Mouse (Mus musculus) stomach, embryonic 14.5 days (tissue): ENCODE measurements around the gene 1700019N19Rik. TPM values are rescaled to one million over a fixed set of nuclear protein-coding genes. Genes with fewer than 3 reads are reported as not detected.

ENCODE experiments used
- ATAC-seq: fragments of 200-750 bp; cut with Nextera tagmentation; 2 replicates; pipeline ENCODE4 v1.8.0; 2017; ENCODE audit warnings: low read depth, moderate TSS enrichment; ENCODE audit not compliant: insufficient number of reproducible peaks, insufficient read depth, low FRiP score
- H3K27ac ChIP-seq: fragments of 300-500 bp; sonication (generic); 2 replicates; pipeline ENCODE4 v1.5.1; 2014; ENCODE audit warnings: mild to moderate bottlenecking, low read length, moderate library complexity, mixed read lengths
- H3K27me3 ChIP-seq: fragments of 300-500 bp; sonication (generic); 2 replicates; pipeline ENCODE4 v1.6.1; 2014; ENCODE audit warnings: low read length, control low read depth, mixed read lengths; ENCODE audit not compliant: control insufficient read depth, insufficient read depth
- H3K36me3 ChIP-seq: fragments of 300-500 bp; sonication (generic); 2 replicates; pipeline ENCODE4 v1.6.1; 2014; ENCODE audit warnings: mild to moderate bottlenecking, control low read depth, low read length, moderate library complexity, mixed read lengths; ENCODE audit not compliant: control insufficient read depth, insufficient read depth
- H3K4me1 ChIP-seq: fragments of 300-500 bp; sonication (generic); 2 replicates; pipeline ENCODE4 v1.6.1; 2014; ENCODE audit warnings: low read length, control low read depth, mixed read lengths; ENCODE audit not compliant: control insufficient read depth, insufficient read depth
- H3K4me2 ChIP-seq: fragments of 300-500 bp; sonication (generic); replicated peaks from 2 replicates; pipeline ENCODE4 v1.6.1; 2014; ENCODE audit warnings: low read depth, low read length, control low read depth
- H3K4me3 ChIP-seq: fragments of 300-500 bp; sonication (generic); 2 replicates; pipeline ENCODE4 v1.5.1; 2014; ENCODE audit warnings: low read depth, low read length, control low read depth
- H3K9ac ChIP-seq: fragments of 300-500 bp; sonication (generic); replicated peaks from 2 replicates; pipeline ENCODE4 v1.6.1; 2014; ENCODE audit warnings: low read depth, mild to moderate bottlenecking, control low read depth, low read length, moderate library complexity, mixed read lengths
- H3K9me3 ChIP-seq: fragments of 300-500 bp; sonication (generic); 2 replicates; pipeline ENCODE4 v1.6.1; 2016; ENCODE audit warnings: low read depth, low read length, control low read depth; ENCODE audit not compliant: control insufficient read depth
- WGBS: fragments of 180-500 bp; shearing (Covaris S2); extraction: QIAGEN DNeasy Blood & Tissue Kit; methylation state at CpG from one replicate; pipeline ENCODE4 v1.1.7; 2014; 5-methylcytosine and 5-hydroxymethylcytosine counted together
- polyA plus RNA-seq: library from polyadenylated mRNA; unstranded; fragments of >200 nt; fragmentation: Nextera tagmentation; extraction: Ambion mirVana; gene quantifications from 2 replicates; pipeline ENCODE4 v1.2.1, GENCODE M21; 2014

Gene 1700019N19Rik
- polyA plus RNA-seq, 1 experiment from 2014 or later = not detected

DNA sequence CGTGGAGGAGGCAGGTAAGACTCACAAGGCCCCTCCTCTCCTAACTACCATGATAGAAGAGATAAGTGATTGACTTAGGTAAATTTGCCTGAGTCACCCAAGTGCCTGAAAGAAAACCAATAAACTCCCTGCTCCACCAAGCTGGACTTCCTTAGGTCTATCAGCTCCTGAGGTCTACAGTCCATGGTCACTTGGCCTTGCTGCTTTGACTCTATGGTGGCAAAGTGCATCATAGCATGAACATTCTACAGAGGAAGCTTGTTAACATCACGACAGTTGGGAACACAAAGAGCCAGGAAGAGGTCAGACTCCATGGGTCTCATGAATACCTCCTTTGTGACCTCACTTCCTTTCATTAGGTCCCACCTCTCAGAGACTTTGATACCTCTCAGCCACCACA is 42.8 kb downstream of the 1700019N19Rik start:
- Histone ChIP-seq H3K9me3 (no peaks in the 10 kb centered on the region), H3K9ac (no peak overlapping the region), H3K4me1 (no peaks in the 10 kb centered on the region), H3K27me3 (no peaks in the 10 kb centered on the region), H3K36me3 (no peaks in the 10 kb centered on the region), H3K27ac (no peak overlapping the region), H3K4me2 (no peak overlapping the region), H3K4me3 (no peak overlapping the region)
- no peak for ATAC-seq
- WGBS = 55% methylated on average over 2 of the region's 2 CpGs

DNA sequence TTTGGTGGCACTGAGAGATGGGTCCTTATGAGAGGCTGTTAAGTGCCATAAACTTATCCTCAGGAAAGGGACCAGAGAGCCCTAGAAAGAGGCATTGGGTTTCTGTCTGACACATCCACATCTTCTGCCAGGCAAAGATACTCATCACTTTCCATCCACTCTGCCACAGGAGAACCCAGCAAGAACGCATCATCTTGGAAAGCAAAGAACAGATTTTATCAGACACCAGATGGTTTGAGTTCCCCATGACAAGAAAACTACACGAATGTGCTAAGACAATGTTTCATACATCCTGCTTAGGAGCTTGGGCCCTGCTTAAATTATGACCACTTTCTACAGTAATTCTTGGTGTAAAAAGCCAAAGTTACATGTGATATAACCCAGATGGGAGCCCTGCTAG is 43.4 kb downstream of the 1700019N19Rik start:
- Histone ChIP-seq H3K9me3 (no peaks in the 10 kb centered on the region), H3K9ac (no peak overlapping the region), H3K27me3 (no peaks in the 10 kb centered on the region), H3K4me2 (no peak overlapping the region), H3K36me3 (no peaks in the 10 kb centered on the region), H3K4me1 (no peaks in the 10 kb centered on the region), H3K27ac (no peak overlapping the region), H3K4me3 (no peak overlapping the region)
- WGBS = 55% methylated on average over 2 of the region's 2 CpGs
- ATAC-seq = no peak

DNA sequence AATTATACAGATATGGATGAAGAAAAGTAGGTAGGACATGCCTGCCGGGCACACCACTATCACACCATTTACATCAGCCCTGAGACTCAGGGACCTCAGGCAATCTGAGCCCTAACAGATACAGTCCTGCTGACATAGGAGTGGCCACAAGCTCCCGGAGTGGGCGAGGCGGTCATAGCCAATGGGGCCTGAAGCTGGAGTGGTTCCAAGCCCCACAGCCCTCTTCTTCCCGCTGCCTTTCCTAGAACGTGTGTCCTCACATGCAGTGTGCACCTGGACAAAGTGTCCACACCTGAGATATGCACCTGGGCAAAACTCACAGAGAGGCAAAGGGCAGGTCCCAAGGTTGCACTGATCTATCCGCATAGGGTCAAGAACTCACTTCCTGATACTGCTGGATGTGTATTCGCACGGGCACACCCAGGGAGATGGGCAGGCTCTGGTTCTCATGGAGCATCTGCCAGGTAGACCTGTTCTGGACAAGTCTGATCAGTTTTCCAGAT is 46.7 kb downstream of the 1700019N19Rik start:
- H3K4me3 ChIP-seq = no peak overlapping the region
- H3K4me2 ChIP-seq = no peak overlapping the region
- no peak overlapping the region for H3K9ac ChIP-seq
- 82% methylated on average over 9 of the region's 9 CpGs for WGBS
- H3K9me3 ChIP-seq = no peaks in the 10 kb centered on the region
- H3K27ac ChIP-seq = no peak overlapping the region
- H3K36me3 ChIP-seq = no peaks in the 10 kb centered on the region
- H3K27me3 ChIP-seq = no peaks in the 10 kb centered on the region
- no peaks in the 10 kb centered on the region for H3K4me1 ChIP-seq
- ATAC-seq = no peak

DNA sequence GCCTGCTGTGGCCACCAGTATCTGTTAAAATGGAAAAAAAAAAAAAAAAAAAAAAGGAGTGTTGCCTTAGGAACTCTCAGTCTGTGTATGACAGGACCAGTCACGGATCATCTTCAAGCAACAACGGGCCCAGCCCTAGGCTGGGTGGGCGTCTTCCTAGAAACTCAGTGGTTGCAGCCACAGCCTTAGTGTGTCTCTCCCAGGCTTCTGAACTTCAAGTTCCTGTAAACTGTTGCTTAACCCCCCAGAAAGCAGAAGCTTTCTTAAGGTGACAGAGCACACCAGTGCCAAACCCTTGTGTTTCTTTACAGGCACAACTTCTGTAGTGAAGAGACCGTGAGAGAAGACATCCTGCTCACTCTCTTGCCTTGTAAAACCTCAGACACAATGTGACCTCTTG is 50.5 kb downstream of the 1700019N19Rik start:
- WGBS = 60% methylated on average over 4 of the region's 4 CpGs
- Histone ChIP-seq H3K4me2 (no peak overlapping the region), H3K27me3 (no peaks in the 10 kb centered on the region), H3K4me1 (no peaks in the 10 kb centered on the region), H3K27ac (no peak overlapping the region), H3K9me3 (no peaks in the 10 kb centered on the region), H3K36me3 (no peaks in the 10 kb centered on the region), H3K9ac (no peak overlapping the region), H3K4me3 (no peak overlapping the region)
- ATAC-seq = no peak

DNA sequence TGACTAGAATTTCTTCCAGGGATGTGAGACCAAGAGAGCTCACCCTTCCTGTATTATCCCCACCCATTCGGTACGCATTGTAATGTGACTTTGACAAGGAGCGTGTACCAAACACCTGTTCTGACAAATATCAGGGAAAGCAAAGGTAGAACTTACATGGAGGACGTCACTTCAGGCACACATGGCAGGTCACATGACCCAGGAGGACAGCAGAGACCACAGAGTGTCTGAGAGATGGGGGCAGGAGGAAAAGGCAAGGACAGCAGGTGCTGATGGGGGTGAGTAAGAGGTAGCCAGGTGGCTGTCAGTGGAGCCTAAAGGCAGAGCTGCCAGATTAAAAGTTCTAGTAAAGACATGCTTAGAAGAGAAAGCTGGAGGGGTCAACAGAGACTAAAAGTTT is 51.5 kb downstream of the 1700019N19Rik start:
- Histone ChIP-seq H3K4me2 (no peak overlapping the region), H3K9ac (no peak overlapping the region), H3K27me3 (no peaks in the 10 kb centered on the region), H3K27ac (no peak overlapping the region), H3K36me3 (no peaks in the 10 kb centered on the region), H3K4me3 (no peak overlapping the region), H3K4me1 (no peaks in the 10 kb centered on the region), H3K9me3 (no peaks in the 10 kb centered on the region)
- ATAC-seq = no peak
- 80% methylated on average over 4 of the region's 4 CpGs for WGBS

DNA sequence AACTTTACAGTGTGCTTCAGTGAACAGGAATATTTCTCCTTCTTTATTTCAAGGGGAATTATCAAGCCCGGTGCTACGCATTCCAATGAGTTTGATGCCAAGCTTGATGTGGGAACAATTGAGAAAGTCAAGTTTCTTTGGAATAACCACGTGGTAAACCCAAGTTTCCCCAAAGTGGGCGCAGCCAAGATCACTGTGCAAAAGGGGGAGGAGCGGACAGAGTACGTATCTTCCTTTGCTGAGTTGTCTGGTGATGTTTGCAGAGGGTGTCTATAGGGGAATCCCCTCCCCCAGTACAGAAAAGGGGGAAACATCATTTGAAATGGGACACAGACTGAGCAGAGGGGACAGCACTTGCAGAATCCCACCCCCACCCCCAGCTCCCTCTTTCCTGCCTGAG is 53.2 kb downstream of the 1700019N19Rik start:
- no peak overlapping the region for H3K9ac ChIP-seq
- no peak for ATAC-seq
- no peak overlapping the region for H3K4me2 ChIP-seq
- H3K9me3 ChIP-seq = no peaks in the 10 kb centered on the region
- 75% methylated on average over 6 of the region's 6 CpGs for WGBS
- no peaks in the 10 kb centered on the region for H3K4me1 ChIP-seq
- H3K36me3 ChIP-seq = no peaks in the 10 kb centered on the region
- H3K27ac ChIP-seq = no peak overlapping the region
- no peaks in the 10 kb centered on the region for H3K27me3 ChIP-seq
- no peak overlapping the region for H3K4me3 ChIP-seq

DNA sequence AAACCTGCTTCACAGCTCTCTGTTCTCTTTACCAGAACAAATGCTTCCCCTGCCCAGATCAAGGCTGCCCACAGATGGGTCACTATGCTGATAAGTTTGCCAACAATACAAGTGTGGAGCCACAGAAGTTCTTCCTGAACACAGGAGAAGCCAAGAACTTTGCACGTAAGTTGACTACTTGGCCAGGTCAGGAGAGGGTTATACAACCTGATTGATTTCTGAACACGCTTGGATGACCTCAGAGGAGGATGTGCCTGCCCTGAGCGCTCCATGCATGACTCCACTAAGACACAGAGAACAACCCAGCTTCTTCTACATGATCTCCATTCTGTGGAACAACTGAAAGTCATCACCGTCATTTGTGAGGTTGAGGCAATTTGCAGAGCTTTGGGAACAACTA is 56.1 kb downstream of the 1700019N19Rik start:
- ATAC-seq = no peak
- no peaks in the 10 kb centered on the region for H3K27me3 ChIP-seq
- H3K4me3 ChIP-seq = no peak overlapping the region
- no peak overlapping the region for H3K9ac ChIP-seq
- H3K4me2 ChIP-seq = no peak overlapping the region
- no peak overlapping the region for H3K27ac ChIP-seq
- WGBS = 94% methylated on average over 4 of the region's 4 CpGs
- no peaks in the 10 kb centered on the region for H3K4me1 ChIP-seq
- no peaks in the 10 kb centered on the region for H3K36me3 ChIP-seq
- H3K9me3 ChIP-seq = no peaks in the 10 kb centered on the region

Other genes starting within 250 kb of the 1700019N19Rik start
- 0.27 and 0.28 TPM in 2 replicates for gene Pnlip, start 142.0 kb downstream of the 1700019N19Rik start, polyA plus RNA-seq
- gene Pnliprp1, start 65.6 kb downstream of the 1700019N19Rik start, polyA plus RNA-seq = 254 TPM in 1 of 2 replicates, not detected in the other
- 1.1 and 3.0 TPM in 2 replicates for gene Pnliprp2, start 34.7 kb downstream of the 1700019N19Rik start, polyA plus RNA-seq
- gene Eno4, start 149.0 kb upstream of the 1700019N19Rik start, polyA plus RNA-seq = 0.32 and 0.38 TPM in 2 replicates
- gene Hspa12a, start 149.2 kb upstream of the 1700019N19Rik start, polyA plus RNA-seq = 4.9 and 5.0 TPM in 2 replicates